Mouse (Mus musculus): ENCODE measurements at regions not wholly inside any gene's neighbourhood (a gene's known extent, or its start where the extent isn't known, plus 50 kb on each side); places are given as distances from the start of the nearest gene placed in this dataset.

DNA sequence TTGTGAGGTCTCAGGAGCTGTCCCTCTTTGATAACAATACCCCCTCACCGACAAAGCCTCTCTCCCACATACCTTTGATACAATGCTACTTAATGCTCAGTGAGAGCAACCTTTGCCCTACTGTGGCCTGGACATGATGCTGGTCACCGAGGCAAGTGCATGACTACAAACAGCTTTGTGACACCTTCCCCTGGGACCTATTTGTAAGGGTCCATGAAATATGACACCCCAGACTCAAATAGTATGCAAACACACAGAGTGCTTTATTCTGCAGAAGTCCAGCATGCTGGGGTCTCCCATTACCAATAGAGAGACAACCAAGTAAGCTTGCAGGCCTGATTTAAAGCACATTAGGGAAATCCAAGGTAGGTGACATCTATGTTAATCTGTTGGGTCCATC is 210.6 kb downstream of the Xxylt1 start:
- H3K9me3 ChIP-seq (replicated peaks; ENCODE audit: control insufficient read depth, low read length): peaks cover 8% of the 10 kb centered on the region
- no peak overlapping the region for H3K4me2 ChIP-seq (ENCODE audit: low read depth, low read length)
- no peak overlapping the region for H3K9ac ChIP-seq (ENCODE audit: low read length)
- no peak overlapping the region for H3K4me3 ChIP-seq (ENCODE audit: low read length)
- WGBS: 27% methylated on average over 2 of the region's 2 CpGs
- no peaks in the 10 kb centered on the region for H3K36me3 ChIP-seq (ENCODE audit: control insufficient read depth, insufficient read depth)
- peak overlapping the region; percentile 37 for H3K27ac ChIP-seq (ENCODE audit: low read length)
- H3K27me3 ChIP-seq (ENCODE audit: control insufficient read depth, insufficient read depth, low read length): no peaks in the 10 kb centered on the region
- no peak for ATAC-seq (replicated peaks; ENCODE audit: extremely low read depth, insufficient read depth, low FRiP score)
- peaks cover 13% of the 10 kb centered on the region for H3K4me1 ChIP-seq (ENCODE audit: control insufficient read depth, insufficient read depth, low read length)

DNA sequence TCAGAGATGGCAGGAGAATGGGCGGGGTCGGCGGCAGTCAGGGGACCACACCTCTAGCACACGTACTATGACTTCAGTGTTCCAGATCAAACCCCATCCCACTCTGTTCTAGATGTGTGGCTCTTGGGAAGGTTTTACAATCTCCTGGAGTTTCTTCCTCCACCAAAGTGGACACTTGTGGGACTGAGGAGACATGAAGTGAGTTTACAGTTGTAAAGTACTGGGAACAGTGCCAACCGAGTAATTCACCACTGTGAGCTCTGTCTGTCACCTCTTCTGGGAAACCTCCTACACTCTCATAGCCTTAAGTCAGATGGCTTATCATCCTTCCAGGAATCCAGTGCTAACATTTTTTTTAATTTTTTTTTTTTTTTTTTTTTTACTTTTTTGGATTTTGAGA is 209.1 kb downstream of the Xxylt1 start:
- Histone ChIP-seq H3K27ac (ENCODE audit: low read length) (no peak overlapping the region), H3K4me3 (ENCODE audit: low read length) (no peak overlapping the region), H3K4me2 (ENCODE audit: low read depth, low read length) (no peak overlapping the region), H3K4me1 (ENCODE audit: control insufficient read depth, insufficient read depth, low read length) (peaks cover 13% of the 10 kb centered on the region), H3K27me3 (ENCODE audit: control insufficient read depth, insufficient read depth, low read length) (no peaks in the 10 kb centered on the region), H3K9ac (ENCODE audit: low read length) (no peak overlapping the region), H3K9me3 (replicated peaks; ENCODE audit: control insufficient read depth, low read length) (peaks cover 4% of the 10 kb centered on the region), H3K36me3 (ENCODE audit: control insufficient read depth, insufficient read depth) (no peaks in the 10 kb centered on the region)
- WGBS: 84% methylated on average over 5 of the region's 5 CpGs
- no peak for ATAC-seq (replicated peaks; ENCODE audit: extremely low read depth, insufficient read depth, low FRiP score)

DNA sequence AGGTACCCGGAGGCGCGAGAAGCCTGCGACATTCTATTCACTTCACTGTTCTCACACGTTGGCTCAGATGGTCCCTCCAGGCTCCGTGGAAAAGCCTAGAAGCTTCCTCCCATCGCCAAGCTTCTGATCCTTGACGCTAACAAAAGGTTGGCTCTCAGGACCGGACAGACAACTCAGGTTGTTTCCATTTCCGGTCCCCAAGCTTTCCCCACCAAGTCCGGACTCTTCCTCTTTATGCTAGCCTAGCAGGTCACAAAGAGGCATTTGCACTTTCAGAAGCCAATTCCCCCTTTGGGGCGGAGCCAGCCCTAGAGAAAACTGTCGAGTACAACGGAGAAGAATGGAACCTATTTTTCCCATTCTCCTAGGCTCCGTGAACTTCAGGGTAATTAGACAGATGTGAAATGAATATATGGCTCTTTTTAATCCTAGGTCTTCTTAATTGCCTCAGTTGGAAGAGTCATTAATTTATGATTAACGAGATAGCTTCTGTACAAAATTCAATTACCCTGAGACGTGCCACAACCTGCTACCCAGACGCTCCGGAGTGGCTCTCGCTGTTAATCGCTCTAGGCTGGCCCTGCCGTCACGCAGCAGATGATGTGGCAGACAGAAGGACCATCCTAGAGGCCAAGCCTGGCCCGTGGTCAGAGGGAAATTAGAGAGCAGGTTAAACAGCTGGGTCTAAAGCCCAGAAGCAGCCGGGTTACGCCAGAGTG is 207.6 kb downstream of the Xxylt1 start:
- Histone ChIP-seq H3K27me3 (ENCODE audit: control insufficient read depth, insufficient read depth, low read length) (no peaks in the 10 kb centered on the region), H3K4me1 (ENCODE audit: control insufficient read depth, insufficient read depth, low read length) (peaks cover 13% of the 10 kb centered on the region), H3K36me3 (ENCODE audit: control insufficient read depth, insufficient read depth) (no peaks in the 10 kb centered on the region), H3K27ac (ENCODE audit: low read length) (no peak overlapping the region), H3K4me2 (ENCODE audit: low read depth, low read length) (peak overlapping the region; percentile 47), H3K9me3 (replicated peaks; ENCODE audit: control insufficient read depth, low read length) (no peaks in the 10 kb centered on the region), H3K4me3 (ENCODE audit: low read length) (no peak overlapping the region), H3K9ac (ENCODE audit: low read length) (no peak overlapping the region)
- WGBS: 48% methylated on average over 26 of the region's 26 CpGs
- ATAC-seq (replicated peaks; ENCODE audit: extremely low read depth, insufficient read depth, low FRiP score): no peak

DNA sequence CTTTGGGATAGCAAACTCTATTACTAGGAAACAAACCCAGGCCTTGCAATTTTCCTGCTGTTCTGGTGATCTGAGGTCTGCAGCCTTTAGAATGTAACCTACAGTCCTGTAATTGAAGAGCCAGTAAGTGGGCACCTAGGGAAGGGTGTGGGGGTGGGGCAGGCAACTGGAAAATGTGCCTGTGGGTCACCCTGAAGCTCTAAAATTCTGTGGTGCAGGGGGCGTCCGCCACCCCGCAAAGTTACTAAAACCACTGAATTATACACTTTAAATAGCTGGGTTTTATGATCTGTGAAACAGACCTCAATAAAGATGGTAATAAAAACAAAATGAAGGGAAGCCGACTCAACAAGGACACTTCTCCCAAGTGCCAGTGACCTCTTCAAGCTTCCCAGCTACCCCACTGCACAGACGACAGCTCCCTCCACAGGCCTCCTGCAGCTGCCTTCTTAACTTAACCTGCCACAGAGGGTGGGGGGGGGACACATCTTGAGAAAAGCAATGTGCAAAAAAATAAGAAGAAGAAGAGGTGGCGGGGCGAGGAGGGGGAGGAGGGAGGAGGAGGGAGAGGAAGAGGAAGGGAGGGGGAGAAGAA is 205.9 kb downstream of the Xxylt1 start:
- no peaks in the 10 kb centered on the region for H3K27me3 ChIP-seq (ENCODE audit: control insufficient read depth, insufficient read depth, low read length)
- no peak overlapping the region for H3K4me3 ChIP-seq (ENCODE audit: low read length)
- no peak overlapping the region for H3K4me2 ChIP-seq (ENCODE audit: low read depth, low read length)
- H3K4me1 ChIP-seq (ENCODE audit: control insufficient read depth, insufficient read depth, low read length): peaks cover 12% of the 10 kb centered on the region
- H3K9me3 ChIP-seq (replicated peaks; ENCODE audit: control insufficient read depth, low read length): no peaks in the 10 kb centered on the region; the same call in 1 of the 2 replicates
- H3K36me3 ChIP-seq (ENCODE audit: control insufficient read depth, insufficient read depth): no peaks in the 10 kb centered on the region
- no peak overlapping the region for H3K9ac ChIP-seq (ENCODE audit: low read length)
- H3K27ac ChIP-seq (ENCODE audit: low read length): no peak overlapping the region
- ATAC-seq (replicated peaks; ENCODE audit: extremely low read depth, insufficient read depth, low FRiP score): no peak
- whole genome bisulfite sequencing: 74% methylated on average over 7 of the region's 7 CpGs

DNA sequence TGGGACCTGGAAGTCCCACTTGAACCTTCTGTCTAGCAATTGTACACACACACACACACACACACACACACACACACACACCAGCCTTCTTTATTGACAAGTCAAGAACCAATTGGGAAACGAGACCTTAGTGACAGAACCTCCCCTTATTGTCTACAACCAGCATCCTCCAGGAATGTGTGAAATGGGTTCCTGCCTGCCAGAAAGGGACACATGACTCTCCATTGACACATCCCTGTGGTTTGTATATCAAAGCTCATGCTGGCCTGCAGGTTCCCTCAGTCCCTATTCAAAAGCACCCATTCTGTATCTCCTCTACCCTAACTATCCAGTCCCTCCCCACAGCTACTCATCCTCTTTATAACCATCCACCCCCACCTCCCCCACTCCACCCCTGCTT is 202.4 kb downstream of the Xxylt1 start:
- H3K4me3 ChIP-seq (ENCODE audit: low read length): no peak overlapping the region
- no peak overlapping the region for H3K4me2 ChIP-seq (ENCODE audit: low read depth, low read length)
- no peak overlapping the region for H3K9ac ChIP-seq (ENCODE audit: low read length)
- H3K27ac ChIP-seq (ENCODE audit: low read length): no peak overlapping the region
- WGBS: 64% methylated on average over 1 of the region's 1 CpGs
- no peaks in the 10 kb centered on the region for H3K36me3 ChIP-seq (ENCODE audit: control insufficient read depth, insufficient read depth)
- no peaks in the 10 kb centered on the region; the same call in 1 of the 2 replicates for H3K9me3 ChIP-seq (replicated peaks; ENCODE audit: control insufficient read depth, low read length)
- H3K27me3 ChIP-seq (ENCODE audit: control insufficient read depth, insufficient read depth, low read length): no peaks in the 10 kb centered on the region
- ATAC-seq (replicated peaks; ENCODE audit: extremely low read depth, insufficient read depth, low FRiP score): no peak
- no peaks in the 10 kb centered on the region for H3K4me1 ChIP-seq (ENCODE audit: control insufficient read depth, insufficient read depth, low read length)

DNA sequence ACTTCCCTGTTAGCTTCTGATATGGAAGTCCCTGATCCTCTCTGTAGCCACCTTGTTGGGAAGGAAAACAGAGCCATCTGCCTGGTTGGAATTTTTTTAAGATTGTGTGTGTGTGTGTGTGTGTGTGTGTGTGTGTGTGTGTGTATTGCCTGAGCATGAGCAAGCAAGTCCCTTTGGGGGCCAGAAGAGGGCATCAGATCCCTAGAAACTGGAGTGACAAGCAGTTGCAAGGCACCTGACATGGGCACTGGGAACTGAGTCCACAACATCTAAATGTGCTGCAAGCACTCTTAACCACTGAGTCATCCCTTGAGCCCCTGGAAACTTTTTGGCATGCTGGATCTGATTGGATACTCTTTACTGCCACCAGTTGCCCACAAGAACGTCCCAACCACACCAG is 201.4 kb downstream of the Xxylt1 start:
- H3K4me1 ChIP-seq (ENCODE audit: control insufficient read depth, insufficient read depth, low read length): no peaks in the 10 kb centered on the region
- 91% methylated on average over 1 of the region's 1 CpGs for WGBS
- ATAC-seq (replicated peaks; ENCODE audit: extremely low read depth, insufficient read depth, low FRiP score): no peak

DNA sequence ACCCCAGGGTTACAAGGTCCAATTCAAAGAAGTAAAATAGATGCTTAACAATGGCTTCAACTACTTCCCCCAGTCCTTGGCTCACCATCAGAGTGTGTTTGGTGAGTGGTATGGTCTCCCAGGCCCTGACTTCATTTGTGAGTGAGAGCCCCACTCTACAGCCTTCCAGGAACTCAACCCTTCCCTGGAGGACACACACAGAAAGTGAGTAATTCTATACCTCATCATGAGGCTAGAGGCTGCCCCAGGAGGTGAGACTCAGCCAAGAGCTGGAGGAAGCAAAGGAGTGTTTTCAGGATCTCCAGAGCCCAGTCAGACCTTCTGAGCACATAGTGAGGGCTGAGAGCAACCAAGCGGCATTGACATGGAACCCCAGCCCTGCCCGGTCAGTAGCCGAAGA is 200.6 kb downstream of the Xxylt1 start:
- Histone ChIP-seq H3K36me3 (ENCODE audit: control insufficient read depth, insufficient read depth) (no peaks in the 10 kb centered on the region), H3K4me1 (ENCODE audit: control insufficient read depth, insufficient read depth, low read length) (no peaks in the 10 kb centered on the region), H3K4me3 (ENCODE audit: low read length) (no peak overlapping the region), H3K27ac (ENCODE audit: low read length) (no peak overlapping the region), H3K4me2 (ENCODE audit: low read depth, low read length) (no peak overlapping the region), H3K27me3 (ENCODE audit: control insufficient read depth, insufficient read depth, low read length) (no peaks in the 10 kb centered on the region), H3K9ac (ENCODE audit: low read length) (no peak overlapping the region), H3K9me3 (replicated peaks; ENCODE audit: control insufficient read depth, low read length) (no peaks in the 10 kb centered on the region; the same call in 1 of the 2 replicates)
- ATAC-seq (replicated peaks; ENCODE audit: extremely low read depth, insufficient read depth, low FRiP score): no peak
- WGBS: 89% methylated on average over 3 of the region's 3 CpGs

More for the DNA sequence above, 201.4 kb downstream of the Xxylt1 start:
- H3K4me2 ChIP-seq (ENCODE audit: low read depth, low read length): no peak overlapping the region
- no peak overlapping the region for H3K27ac ChIP-seq (ENCODE audit: low read length)
- H3K9ac ChIP-seq (ENCODE audit: low read length): no peak overlapping the region
- no peaks in the 10 kb centered on the region for H3K27me3 ChIP-seq (ENCODE audit: control insufficient read depth, insufficient read depth, low read length)
- no peaks in the 10 kb centered on the region for H3K36me3 ChIP-seq (ENCODE audit: control insufficient read depth, insufficient read depth)
- H3K4me3 ChIP-seq (ENCODE audit: low read length): no peak overlapping the region
- no peaks in the 10 kb centered on the region; the same call in 1 of the 2 replicates for H3K9me3 ChIP-seq (replicated peaks; ENCODE audit: control insufficient read depth, low read length)

DNA sequence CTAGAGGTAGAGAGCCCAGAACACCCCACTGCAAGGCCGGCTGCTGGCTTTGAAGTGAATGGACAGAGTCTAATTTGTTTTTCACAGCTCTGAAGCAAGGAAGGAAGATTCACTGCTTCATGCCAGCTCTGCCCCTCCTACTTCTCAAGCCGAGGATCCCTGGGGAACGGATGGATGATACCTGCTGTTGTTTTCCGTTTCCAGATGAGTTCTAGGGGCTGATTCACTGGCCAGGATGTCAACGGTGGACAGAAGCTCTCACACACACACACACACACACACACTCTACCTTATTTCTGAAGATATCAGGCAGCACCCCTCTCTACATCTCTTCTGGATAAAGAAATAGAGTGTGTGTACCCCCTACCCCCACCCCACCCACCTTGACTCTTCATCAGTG is 200.0 kb downstream of the Xxylt1 start:
- ATAC-seq (replicated peaks; ENCODE audit: extremely low read depth, insufficient read depth, low FRiP score): no peak
- Histone ChIP-seq H3K27ac (ENCODE audit: low read length) (no peak overlapping the region), H3K4me1 (ENCODE audit: control insufficient read depth, insufficient read depth, low read length) (no peaks in the 10 kb centered on the region), H3K9ac (ENCODE audit: low read length) (no peak overlapping the region), H3K9me3 (replicated peaks; ENCODE audit: control insufficient read depth, low read length) (no peaks in the 10 kb centered on the region; the same call in 1 of the 2 replicates), H3K36me3 (ENCODE audit: control insufficient read depth, insufficient read depth) (no peaks in the 10 kb centered on the region), H3K4me3 (ENCODE audit: low read length) (no peak overlapping the region), H3K4me2 (ENCODE audit: low read depth, low read length) (no peak overlapping the region), H3K27me3 (ENCODE audit: control insufficient read depth, insufficient read depth, low read length) (no peaks in the 10 kb centered on the region)
- 72% methylated on average over 5 of the region's 5 CpGs for WGBS

DNA sequence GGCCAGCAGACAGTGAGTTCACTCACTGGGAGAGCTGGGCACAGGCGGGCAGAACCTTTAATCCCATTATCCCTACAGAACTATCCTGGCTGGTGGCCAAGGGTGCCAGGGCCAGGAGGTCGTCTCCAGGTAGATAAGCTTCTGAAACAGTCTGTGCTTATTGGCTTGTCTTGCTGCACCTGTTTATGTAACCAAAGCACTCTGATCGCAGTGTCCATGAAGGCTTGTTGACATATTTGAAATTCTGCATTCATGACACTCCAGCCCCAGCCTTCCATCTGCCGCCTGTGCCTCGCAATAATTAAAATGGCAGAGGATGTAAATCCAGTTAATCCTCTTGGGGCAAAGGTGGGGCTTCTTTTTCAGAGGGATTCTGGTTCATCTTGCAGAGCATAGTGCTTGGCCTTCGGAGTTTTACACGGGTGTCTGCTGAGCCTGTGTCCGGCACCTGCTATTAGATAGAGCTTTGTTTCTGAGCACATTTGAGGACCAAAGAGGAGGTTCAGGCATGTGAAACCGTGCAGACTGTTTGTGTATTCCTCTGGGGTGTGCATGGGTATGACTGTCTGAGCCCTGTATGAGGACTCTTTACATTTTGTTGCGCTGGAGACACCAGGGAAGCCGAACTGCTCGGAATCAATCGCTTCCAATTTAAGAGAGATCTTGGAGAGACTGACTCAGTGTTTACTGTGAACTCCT is 197.6 kb downstream of the Xxylt1 start:
- no peak overlapping the region for H3K4me3 ChIP-seq (ENCODE audit: low read length)
- H3K9ac ChIP-seq (ENCODE audit: low read length): no peak overlapping the region
- H3K9me3 ChIP-seq (replicated peaks; ENCODE audit: control insufficient read depth, low read length): no peaks in the 10 kb centered on the region; the same call in 1 of the 2 replicates
- no peak for ATAC-seq (replicated peaks; ENCODE audit: extremely low read depth, insufficient read depth, low FRiP score)
- no peaks in the 10 kb centered on the region for H3K36me3 ChIP-seq (ENCODE audit: control insufficient read depth, insufficient read depth)
- no peaks in the 10 kb centered on the region for H3K4me1 ChIP-seq (ENCODE audit: control insufficient read depth, insufficient read depth, low read length)
- no peak overlapping the region for H3K27ac ChIP-seq (ENCODE audit: low read length)
- WGBS: 59% methylated on average over 13 of the region's 13 CpGs
- H3K4me2 ChIP-seq (ENCODE audit: low read depth, low read length): no peak overlapping the region
- H3K27me3 ChIP-seq (ENCODE audit: control insufficient read depth, insufficient read depth, low read length): no peaks in the 10 kb centered on the region
